Mouse (Mus musculus) small intestine, adult 2 months (tissue): Measurements from ENCODE around the gene Obscn. TPM values are rescaled to one million over a fixed set of nuclear protein-coding genes. Genes with fewer than 3 reads are reported as not detected.
"Not testable (repeated sequence)": the region's sequence is repeated elsewhere in the genome, so short reads cannot be mapped to it uniquely, and the experiment has no call there.

Source experiments
- H3K27ac ChIP-seq: fragments of 200-500 bp; 2 replicates; pipeline ENCODE4 v1.5.1; 2012; ENCODE audit warnings: low read depth, low read length, control low read depth, inconsistent platforms; ENCODE audit not compliant: insufficient read depth
- H3K27me3 ChIP-seq: fragments of 200-500 bp; 2 replicates; pipeline ENCODE4 v1.6.1; 2012; ENCODE audit warnings: mild to moderate bottlenecking, moderate library complexity, low read length, inconsistent platforms; ENCODE audit not compliant: control insufficient read depth, insufficient read depth
- H3K36me3 ChIP-seq: fragments of 200-500 bp; 2 replicates; pipeline ENCODE4 v1.6.1; 2012; ENCODE audit warnings: mild to moderate bottlenecking, low read length, control low read depth, inconsistent platforms; ENCODE audit not compliant: control insufficient read depth, insufficient read depth
- H3K4me1 ChIP-seq: fragments of 200-500 bp; 2 replicates; pipeline ENCODE4 v1.6.1; 2012; ENCODE audit warnings: low read length, inconsistent platforms, mixed read lengths; ENCODE audit not compliant: control insufficient read depth, insufficient read depth, insufficient read length
- H3K4me3 ChIP-seq: fragments of 200-500 bp; 2 replicates; pipeline ENCODE4 v1.5.1; 2012; ENCODE audit warnings: low read depth, mild to moderate bottlenecking, control low read depth, inconsistent platforms, low read length, moderate library complexity
- CTCF ChIP-seq: fragments of 200-500 bp; IDR thresholded peaks from 2 replicates; pipeline ENCODE4 v1.5.1; 2012; ENCODE audit warnings: low read depth, mild to moderate bottlenecking, control low read depth, inconsistent platforms, low read length, moderate library complexity, mixed read lengths; ENCODE audit not compliant: insufficient replicate concordance, insufficient read length; ENCODE audit errors: extremely low read depth
- POLR2A ChIP-seq: fragments of 200-500 bp; IDR thresholded peaks from 2 replicates; pipeline ENCODE4 v1.6.1; 2012; ENCODE audit warnings: low read depth, mild to moderate bottlenecking, control low read depth, inconsistent platforms, low read length, moderate library complexity
- WGBS: fragments of 180-500 bp; shearing (Covaris S2); methylation state at CpG from one replicate; pipeline ENCODE4 v1.1.7; 2018; 5-methylcytosine and 5-hydroxymethylcytosine counted together
- polyA plus RNA-seq: library from polyadenylated mRNA; depleted of rRNA; stranded (reverse); fragments of >200 nt; gene quantifications from 2 replicates; pipeline ENCODE4 v1.2.3, GENCODE M21; 2012

Obscn gene
- polyA plus RNA-seq, 1 experiment, result 1.2 TPM

GRCm38 (mm10) chr11:58954420-58955142 is 181.6 kb downstream of the Obscn start, which contains the start of the genes Hist3h2a and Trim17:
Hist3h2a (plus strand) TSS chr11:58954685.
Trim17 (plus strand) TSS chr11:58954685.
- peaks cover 2% of the 10 kb centered on the region; the same call in 1 of the 2 replicates for H3K36me3 ChIP-seq
- under 1% methylated on average over 49 of the region's 49 CpGs for WGBS
- TF ChIP-seq CTCF (peak; percentile 47; the same call in 1 of the 2 replicates), POLR2A (peak; percentile 82)
- peaks cover 7% of the 10 kb centered on the region for H3K4me1 ChIP-seq
- peaks cover 7% of the 10 kb centered on the region for H3K27me3 ChIP-seq
- peak within 1 kb of the TSS; percentile 93 for H3K4me3 ChIP-seq
- H3K27ac ChIP-seq, result peak within 1 kb of the TSS; percentile 100

DNA sequence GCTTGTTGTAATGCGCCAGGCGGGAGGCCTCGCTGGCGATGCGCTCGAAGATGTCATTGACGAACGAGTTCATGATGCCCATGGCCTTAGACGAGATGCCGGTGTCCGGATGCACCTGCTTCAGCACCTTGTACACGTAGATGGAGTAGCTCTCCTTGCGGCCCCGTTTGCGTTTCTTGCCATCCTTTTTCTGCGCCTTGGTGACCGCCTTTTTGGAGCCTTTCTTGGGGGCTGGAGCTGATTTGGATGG is 182.1 kb downstream of the Obscn start:
- WGBS, result under 1% methylated on average over 17 of the region's 17 CpGs
- peaks cover 12% of the 10 kb centered on the region for H3K27me3 ChIP-seq
- H3K27ac ChIP-seq, result peak overlapping the region; percentile 67
- not testable (repeated sequence) for H3K4me1 ChIP-seq, H3K36me3 ChIP-seq
- H3K4me3 ChIP-seq, result peak overlapping the region; percentile 71

DNA sequence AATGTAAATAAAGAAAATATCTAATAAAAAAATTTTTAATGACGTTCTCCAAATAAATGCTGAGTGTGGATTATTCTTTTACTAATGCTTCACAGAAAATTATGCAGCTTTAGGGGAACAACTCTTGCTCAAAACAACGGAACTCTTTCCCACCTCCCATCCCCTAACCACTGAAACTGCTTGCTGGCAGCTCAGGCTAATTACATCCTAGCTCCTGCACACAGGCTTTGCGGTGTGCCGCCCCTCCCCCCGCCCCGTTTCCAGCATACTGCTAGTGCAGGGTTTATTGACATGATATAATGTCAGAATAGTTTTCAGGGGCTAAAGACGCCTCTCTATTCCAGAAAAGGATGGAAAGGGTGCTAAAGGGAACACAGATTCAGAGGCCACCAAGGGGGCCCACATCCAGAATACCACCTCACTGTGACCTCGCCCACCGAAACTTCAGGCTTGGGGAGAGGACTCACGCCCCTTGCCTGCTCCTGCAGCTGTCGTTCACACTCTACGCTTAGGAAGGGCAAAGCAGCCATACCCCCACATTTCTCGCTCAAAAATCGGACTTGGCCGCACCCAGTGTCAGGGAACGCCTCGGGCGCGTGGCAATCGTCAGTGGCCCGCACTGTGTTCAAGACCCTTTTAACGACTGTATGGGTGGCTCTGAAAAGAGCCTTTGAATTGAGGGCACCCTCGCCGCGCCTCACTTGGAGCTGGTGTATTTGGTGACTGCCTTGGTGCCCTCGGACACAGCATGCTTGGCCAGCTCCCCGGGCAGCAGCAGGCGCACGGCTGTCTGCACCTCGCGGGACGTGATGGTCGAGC is 182.6 kb downstream of the Obscn start:
- H3K36me3 ChIP-seq, result peaks cover 2% of the 10 kb centered on the region; the same call in 1 of the 2 replicates
- peaks cover 12% of the 10 kb centered on the region for H3K27me3 ChIP-seq
- H3K27ac ChIP-seq, result peak overlapping the region; percentile 67
- 2% methylated on average over 33 of the region's 33 CpGs for WGBS
- TF ChIP-seq POLR2A, result no peak
- no peak for TF ChIP-seq CTCF
- H3K4me3 ChIP-seq, result peak overlapping the region; percentile 71
- peaks cover 9% of the 10 kb centered on the region for H3K4me1 ChIP-seq

DNA sequence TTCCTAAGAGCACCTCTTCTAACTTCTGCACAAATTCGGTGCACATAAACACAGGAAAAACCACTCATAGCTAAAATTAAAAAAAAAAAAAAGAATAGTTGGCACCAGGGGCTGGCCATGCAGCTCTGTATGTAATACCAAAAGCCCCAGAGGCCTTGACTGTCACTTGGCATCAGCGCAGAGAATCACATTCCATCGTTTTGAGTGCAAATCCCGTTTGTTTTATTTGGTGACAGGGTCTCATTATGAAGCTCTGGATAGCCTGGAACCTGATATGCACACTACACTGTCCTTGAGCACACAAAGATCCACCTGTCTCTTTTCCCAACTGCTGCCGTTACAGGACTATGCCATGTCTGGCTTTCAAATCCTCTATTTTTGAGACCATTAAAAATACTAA is 185.0 kb downstream of the Obscn start:
- no peak for TF ChIP-seq POLR2A
- TF ChIP-seq CTCF, result no peak
- H3K27ac ChIP-seq, result no peak overlapping the region
- peaks cover 10% of the 10 kb centered on the region for H3K4me1 ChIP-seq
- H3K36me3 ChIP-seq, result no peaks in the 10 kb centered on the region
- H3K27me3 ChIP-seq, result peaks cover 12% of the 10 kb centered on the region
- no peak overlapping the region for H3K4me3 ChIP-seq
- WGBS, result 87% methylated on average over 5 of the region's 5 CpGs

DNA sequence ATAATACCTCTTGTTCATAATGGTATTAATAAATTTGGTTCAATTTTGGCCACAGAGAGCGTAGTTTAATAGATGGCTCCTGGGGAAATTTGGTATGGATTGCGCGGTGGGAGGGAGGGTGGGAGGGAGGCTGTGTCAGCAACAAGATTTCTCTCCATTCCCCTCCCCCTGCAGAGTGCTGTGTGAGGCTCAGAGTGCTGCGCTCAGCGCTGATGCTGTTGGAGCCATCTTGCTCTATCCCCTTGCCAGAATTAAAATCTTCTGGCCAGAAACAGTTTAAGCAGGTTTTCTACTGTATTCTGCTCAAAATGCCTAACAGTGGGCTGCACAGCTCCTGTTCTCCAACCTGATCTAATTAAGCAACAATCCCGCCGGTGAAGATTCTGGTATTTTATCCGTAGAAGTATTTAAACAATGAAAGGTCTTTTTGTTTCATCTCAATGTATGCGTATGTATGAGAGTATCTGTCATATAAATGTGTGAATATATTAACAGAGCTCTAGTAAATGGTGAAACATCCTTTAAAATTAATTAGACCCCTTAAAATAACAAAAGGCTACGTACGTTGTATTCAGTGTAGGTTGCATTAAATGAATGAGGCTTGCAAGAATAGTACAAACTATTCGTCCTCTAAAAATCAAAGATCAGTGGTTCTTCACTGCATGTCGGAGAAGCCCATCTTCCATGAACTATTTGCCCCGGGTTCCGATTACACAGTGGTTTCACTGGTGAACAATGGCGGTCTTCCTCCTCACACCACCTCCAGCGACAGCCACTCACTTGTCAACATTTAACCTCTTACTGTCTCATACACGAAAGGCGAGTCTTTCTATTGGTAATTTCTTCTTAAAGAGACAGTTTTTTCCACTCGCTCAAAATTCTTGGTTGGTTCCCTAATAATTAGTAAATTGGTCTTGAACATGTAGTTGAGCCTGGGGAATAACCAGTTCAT is 186.4 kb downstream of the Obscn start:
- Histone ChIP-seq H3K27ac (no peak overlapping the region), H3K4me3 (no peak overlapping the region), H3K4me1 (peaks cover 10% of the 10 kb centered on the region), H3K36me3 (no peaks in the 10 kb centered on the region), H3K27me3 (peaks cover 13% of the 10 kb centered on the region)
- WGBS, result 43% methylated on average over 20 of the region's 20 CpGs
- TF ChIP-seq CTCF (no peak), POLR2A (no peak)

DNA sequence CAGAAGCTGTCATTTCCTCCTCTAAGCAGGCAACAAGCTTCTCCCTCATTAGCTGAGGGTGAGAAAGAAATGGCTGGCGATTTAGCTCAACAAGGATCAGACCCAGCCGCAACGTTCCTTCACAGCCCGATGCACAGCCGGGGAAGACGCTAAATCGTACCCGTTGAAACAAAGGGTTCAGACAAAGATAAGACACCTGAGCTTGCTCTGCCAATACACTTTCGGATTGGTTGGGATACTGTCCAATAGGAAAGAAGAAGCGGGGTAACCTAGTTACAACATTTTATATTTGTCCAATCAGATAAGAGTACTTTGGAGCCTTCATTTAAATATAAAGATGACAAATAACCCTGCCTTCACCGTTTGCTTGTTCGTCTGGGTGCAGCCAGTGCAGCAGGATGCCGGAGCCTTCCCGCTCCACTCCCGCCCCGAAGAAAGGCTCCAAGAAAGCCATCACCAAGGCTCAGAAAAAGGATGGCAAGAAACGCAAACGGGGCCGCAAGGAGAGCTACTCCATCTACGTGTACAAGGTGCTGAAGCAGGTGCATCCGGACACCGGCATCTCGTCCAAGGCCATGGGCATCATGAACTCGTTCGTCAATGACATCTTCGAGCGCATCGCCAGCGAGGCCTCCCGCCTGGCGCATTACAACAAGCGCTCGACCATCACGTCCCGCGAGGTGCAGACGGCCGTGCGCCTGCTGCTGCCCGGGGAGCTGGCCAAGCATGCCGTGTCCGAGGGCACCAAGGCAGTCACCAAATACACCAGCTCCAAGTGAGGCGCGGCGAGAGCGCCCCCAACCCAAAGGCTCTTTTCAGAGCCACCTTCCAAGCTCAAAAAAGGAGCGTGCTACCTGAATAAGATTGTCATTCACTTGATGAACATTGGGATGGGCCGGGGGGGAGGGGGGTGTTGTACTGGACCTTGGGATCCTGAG is 187.4 kb downstream of the Obscn start, which contains the start of gene Hist3h2ba:
TSS of gene Hist3h2ba (plus strand) at position 379 of the 938 bp plus-strand sequence.
- Histone ChIP-seq H3K27me3 (peaks cover 18% of the 10 kb centered on the region), H3K4me3 (peak within 1 kb of the TSS; percentile 53), H3K27ac (peak within 1 kb of the TSS; percentile 2; the same call in 1 of the 2 replicates), H3K36me3 (no peaks in the 10 kb centered on the region), H3K4me1 (peaks cover 7% of the 10 kb centered on the region)
- WGBS, result 2% methylated on average over 48 of the region's 48 CpGs
- TF ChIP-seq POLR2A (peak; percentile 35; the same call in 1 of the 2 replicates), CTCF (no peak)
